Mouse (Mus musculus) forebrain, postnatal 0 days (tissue): ENCODE measurements around the gene Dtl. TPM values are rescaled to one million over a fixed set of nuclear protein-coding genes. Genes with fewer than 3 reads are reported as not detected.

Experiments used
- ATAC-seq: fragments of 200-750 bp; cut with Nextera tagmentation; 2 replicates; pipeline ENCODE4 v1.8.0; 2017; ENCODE audit warnings: mild to moderate bottlenecking, moderate library complexity
- DNase-seq: peaks from one replicate; pipeline ENCODE4 v3.0.0-alpha.2; 2015
- H3K27ac ChIP-seq: fragments of 300-500 bp; sonication (generic); 2 replicates; pipeline ENCODE4 v1.5.1; 2014; ENCODE audit warnings: low read depth, mild to moderate bottlenecking, antibody characterized with exemption, low read length, moderate library complexity, mixed read lengths
- H3K27me3 ChIP-seq: fragments of 300-500 bp; sonication (generic); 2 replicates; pipeline ENCODE4 v1.6.1; 2014; ENCODE audit warnings: mild to moderate bottlenecking, low read length, mixed read lengths; ENCODE audit not compliant: insufficient read depth
- H3K36me3 ChIP-seq: fragments of 300-500 bp; sonication (generic); 2 replicates; pipeline ENCODE4 v1.6.1; 2014; ENCODE audit warnings: mild to moderate bottlenecking, moderate library complexity; ENCODE audit not compliant: insufficient read depth
- H3K4me1 ChIP-seq: fragments of 300-500 bp; sonication (generic); 2 replicates; pipeline ENCODE4 v1.6.1; 2014; ENCODE audit warnings: antibody characterized with exemption; ENCODE audit not compliant: insufficient read depth
- H3K4me2 ChIP-seq: fragments of 300-500 bp; sonication (generic); 2 replicates; pipeline ENCODE4 v1.6.1; 2014; ENCODE audit warnings: low read depth, mild to moderate bottlenecking, moderate library complexity
- H3K4me3 ChIP-seq: fragments of 300-500 bp; sonication (generic); 2 replicates; pipeline ENCODE4 v1.5.1; 2014; ENCODE audit warnings: low read depth, low read length, mixed read lengths
- H3K9ac ChIP-seq: fragments of 300-500 bp; sonication (generic); 2 replicates; pipeline ENCODE4 v1.6.1; 2014; ENCODE audit warnings: mild to moderate bottlenecking
- H3K9me3 ChIP-seq: fragments of 300-500 bp; sonication (generic); 2 replicates; pipeline ENCODE4 v1.6.1; 2016; ENCODE audit warnings: low read length
- CTCF ChIP-seq: sonication (generic); IDR thresholded peaks from 2 replicates; pipeline ENCODE4 v1.5.1; 2016; ENCODE audit warnings: antibody characterized with exemption, control low read depth, low read depth
- WGBS: fragments of 180-500 bp; shearing (Covaris S2); extraction: QIAGEN DNeasy Blood & Tissue Kit; methylation state at CpG from one replicate; pipeline ENCODE4 v1.1.7; 2014; 5-methylcytosine and 5-hydroxymethylcytosine counted together
- polyA plus RNA-seq: library from polyadenylated mRNA; unstranded; fragments of >200 nt; fragmentation: Nextera tagmentation; extraction: Ambion mirVana; gene quantifications from 2 replicates; pipeline ENCODE4 v1.2.1, GENCODE M21; 2015
- total RNA-seq: library from RNA; depleted of rRNA; stranded (reverse); fragments of >200 nt; gene quantifications from 2 replicates; pipeline ENCODE4 v1.2.3, GENCODE M21; 2014; rRNA removed

Dtl gene
- total RNA-seq (3.2 and 5.8 TPM in 2 replicates), polyA plus RNA-seq (2.8 and 4.5 TPM in 2 replicates)

GRCm38 (mm10) chr1:191575458-191576247, at the start of gene Dtl, which contains the start of gene Ints7:
TSS of gene Dtl (minus strand) at chr1:191575544.
TSS of gene Ints7 (plus strand) at chr1:191575636.
- Histone ChIP-seq H3K36me3 (no peaks in the 10 kb centered on the region), H3K9ac (peak within 1 kb of the TSS; percentile 63), H3K4me3 (peak within 1 kb of the TSS; percentile 69), H3K27me3 (no peaks in the 10 kb centered on the region), H3K9me3 (no peaks in the 10 kb centered on the region), H3K4me1 (peaks cover 15% of the 10 kb centered on the region), H3K4me2 (peak within 1 kb of the TSS; percentile 77), H3K27ac (peak within 1 kb of the TSS; percentile 94)
- ATAC-seq, result peak; percentile 98
- peak; percentile 100 for DNase-seq
- peak; percentile 100 for TF ChIP-seq CTCF
- under 1% methylated on average over 70 of the region's 70 CpGs for WGBS

GRCm38 (mm10) chr1:191625026-191625425, 49.7 kb upstream of the Dtl start:
- WGBS, result 75% methylated on average over 6 of the region's 6 CpGs
- DNase-seq (no peak), ATAC-seq (no peak)
- TF ChIP-seq CTCF, result no peak
- H3K36me3 ChIP-seq, result peaks cover 24% of the 10 kb centered on the region
- H3K9me3 ChIP-seq, result no peaks in the 10 kb centered on the region
- no peaks in the 10 kb centered on the region for H3K27me3 ChIP-seq
- no peaks in the 10 kb centered on the region for H3K4me1 ChIP-seq
- H3K9ac ChIP-seq, result no peak overlapping the region
- no peak overlapping the region for H3K27ac ChIP-seq
- no peak overlapping the region for H3K4me2 ChIP-seq
- no peak overlapping the region for H3K4me3 ChIP-seq

GRCm38 (mm10) chr1:191624492-191624891, 49.1 kb upstream of the Dtl start:
- DNase-seq (no peak), ATAC-seq (no peak)
- H3K4me2 ChIP-seq, result no peak overlapping the region
- no peak overlapping the region for H3K27ac ChIP-seq
- H3K9ac ChIP-seq, result no peak overlapping the region
- TF ChIP-seq CTCF, result no peak
- WGBS, result 75% methylated on average over 6 of the region's 6 CpGs
- H3K4me3 ChIP-seq, result no peak overlapping the region
- H3K36me3 ChIP-seq, result peaks cover 30% of the 10 kb centered on the region
- H3K9me3 ChIP-seq, result no peaks in the 10 kb centered on the region
- H3K4me1 ChIP-seq, result no peaks in the 10 kb centered on the region
- no peaks in the 10 kb centered on the region for H3K27me3 ChIP-seq

GRCm38 (mm10) chr1:191622801-191623200, 47.5 kb upstream of the Dtl start:
- no peaks in the 10 kb centered on the region for H3K9me3 ChIP-seq
- no peaks in the 10 kb centered on the region for H3K4me1 ChIP-seq
- TF ChIP-seq CTCF, result no peak
- H3K4me3 ChIP-seq, result no peak overlapping the region
- DNase-seq (no peak), ATAC-seq (no peak)
- H3K4me2 ChIP-seq, result no peak overlapping the region
- no peak overlapping the region for H3K27ac ChIP-seq
- peaks cover 45% of the 10 kb centered on the region for H3K36me3 ChIP-seq
- H3K27me3 ChIP-seq, result no peaks in the 10 kb centered on the region
- H3K9ac ChIP-seq, result no peak overlapping the region
- WGBS, result 92% methylated on average over 8 of the region's 8 CpGs

- DNase-seq (no peak), ATAC-seq (no peak)
- no peaks in the 10 kb centered on the region for H3K27me3 ChIP-seq
- no peak overlapping the region for H3K9ac ChIP-seq
- H3K9me3 ChIP-seq, result no peaks in the 10 kb centered on the region
- H3K27ac ChIP-seq, result no peak overlapping the region
- no peak overlapping the region for H3K4me2 ChIP-seq
- WGBS, result 94% methylated on average over 8 of the region's 8 CpGs
- peaks cover 59% of the 10 kb centered on the region for H3K36me3 ChIP-seq
- no peaks in the 10 kb centered on the region for H3K4me1 ChIP-seq
- H3K4me3 ChIP-seq, result no peak overlapping the region
- no peak for TF ChIP-seq CTCF
Observed at GRCm38 (mm10) chr1:191621096-191621495, 45.8 kb upstream of the Dtl start.

GRCm38 (mm10) chr1:191618067-191618766, 42.9 kb upstream of the Dtl start:
- no peak overlapping the region for H3K4me2 ChIP-seq
- ATAC-seq (no peak), DNase-seq (no peak)
- 91% methylated on average over 12 of the region's 12 CpGs for WGBS
- no peak overlapping the region for H3K27ac ChIP-seq
- H3K4me3 ChIP-seq, result no peak overlapping the region
- no peaks in the 10 kb centered on the region for H3K27me3 ChIP-seq
- no peaks in the 10 kb centered on the region for H3K9me3 ChIP-seq
- H3K4me1 ChIP-seq, result no peaks in the 10 kb centered on the region
- no peak for TF ChIP-seq CTCF
- peaks cover 80% of the 10 kb centered on the region for H3K36me3 ChIP-seq
- H3K9ac ChIP-seq, result no peak overlapping the region

- 87% methylated on average over 3 of the region's 3 CpGs for WGBS
- TF ChIP-seq CTCF, result no peak
- H3K9me3 ChIP-seq, result no peaks in the 10 kb centered on the region
- ATAC-seq (no peak), DNase-seq (no peak)
- H3K36me3 ChIP-seq, result peaks cover 83% of the 10 kb centered on the region
- no peak overlapping the region for H3K4me3 ChIP-seq
- no peak overlapping the region for H3K27ac ChIP-seq
- no peaks in the 10 kb centered on the region for H3K4me1 ChIP-seq
- no peaks in the 10 kb centered on the region for H3K27me3 ChIP-seq
- no peak overlapping the region for H3K4me2 ChIP-seq
- H3K9ac ChIP-seq, result no peak overlapping the region
Observed at GRCm38 (mm10) chr1:191617589-191617988, 42.2 kb upstream of the Dtl start.
